Mouse (Mus musculus) liver, embryonic 14.5 days (tissue): ENCODE data around the gene Dgkz. TPM values are rescaled to one million over a fixed set of nuclear protein-coding genes. Genes with fewer than 3 reads are reported as not detected.
A peak's percentile ranks its signal among the peaks of the same experiment; 100 is the strongest.

Experiments
- ATAC-seq: fragments of 200-750 bp; cut with Nextera tagmentation; 2 replicates; pipeline ENCODE4 v1.8.0; 2017; ENCODE audit warnings: moderate number of reproducible peaks, mild to moderate bottlenecking, moderate library complexity; ENCODE audit not compliant: insufficient read depth
- DNase-seq, 3 experiments: peaks; one replicate each; pipeline ENCODE4 v3.0.0-alpha.2; 2012 to 2013; ENCODE audit warnings: low read depth in 3 of 3, low spot score in 3 of 3
- H3K27ac ChIP-seq: fragments of 300-500 bp; sonication (generic); 2 replicates; pipeline ENCODE4 v1.5.1; 2014; ENCODE audit warnings: moderate library complexity, mild to moderate bottlenecking, control low read depth, inconsistent platforms
- H3K27me3 ChIP-seq: fragments of 300-500 bp; sonication (generic); 2 replicates; pipeline ENCODE4 v1.6.1; 2014; ENCODE audit warnings: mild to moderate bottlenecking, low read length, moderate library complexity; ENCODE audit not compliant: control insufficient read depth, insufficient read depth
- H3K36me3 ChIP-seq: fragments of 300-500 bp; sonication (generic); replicated peaks from 2 replicates; pipeline ENCODE4 v1.6.1; 2014; ENCODE audit warnings: low read depth; ENCODE audit not compliant: control insufficient read depth, insufficient read depth
- H3K4me1 ChIP-seq, 2 experiments: fragments of 200-500 bp in 1 of 2; fragments of 300-500 bp in 1 of 2; sonication (generic) in 1 of 2; replicated peaks; 2 replicates each; pipeline ENCODE4 v1.6.1; 2012 to 2014; ENCODE audit warnings: antibody characterized with exemption in 1 of 2, inconsistent platforms in 1 of 2, low read length in 1 of 2; ENCODE audit not compliant: control insufficient read depth in 2 of 2, insufficient read depth in 2 of 2
- H3K4me2 ChIP-seq: fragments of 300-500 bp; sonication (generic); 2 replicates; pipeline ENCODE4 v1.6.1; 2014; ENCODE audit warnings: low read depth, mild to moderate bottlenecking, control low read depth, moderate library complexity
- H3K4me3 ChIP-seq, 2 experiments: fragments of 200-500 bp in 1 of 2; fragments of 300-500 bp in 1 of 2; sonication (generic) in 1 of 2; 2 replicates each; pipeline ENCODE4 v1.5.1; 2012 to 2014; ENCODE audit warnings: low read depth in 2 of 2, low read length in 2 of 2, mild to moderate bottlenecking in 2 of 2, control low read depth in 1 of 2, inconsistent platforms in 1 of 2, moderate library complexity in 1 of 2; ENCODE audit not compliant: insufficient read depth in 1 of 2
- H3K9ac ChIP-seq: fragments of 300-500 bp; sonication (generic); replicated peaks from 2 replicates; pipeline ENCODE4 v1.6.1; 2014; ENCODE audit warnings: mild to moderate bottlenecking, control low read depth, moderate library complexity
- H3K9me3 ChIP-seq: fragments of 300-500 bp; sonication (generic); 2 replicates; pipeline ENCODE4 v1.6.1; 2016; ENCODE audit warnings: low read length, mixed read lengths; ENCODE audit not compliant: control insufficient read depth
- CTCF ChIP-seq: IDR thresholded peaks from 2 replicates; pipeline ENCODE4 v1.5.1; 2016; ENCODE audit warnings: antibody characterized with exemption, low read depth, control low read depth
- EP300 ChIP-seq: IDR thresholded peaks from 2 replicates; pipeline ENCODE4 v1.6.1; 2016; ENCODE audit warnings: antibody characterized with exemption, low read depth
- WGBS: fragments of 180-500 bp; shearing (Covaris S2); extraction: QIAGEN DNeasy Blood & Tissue Kit; methylation state at CpG from one replicate; pipeline ENCODE4 v1.1.7; 2014; ENCODE audit not compliant: insufficient replicate concordance; 5-methylcytosine and 5-hydroxymethylcytosine counted together
- polyA plus RNA-seq, 2 experiments: library from polyadenylated mRNA; depleted of rRNA in 1 of 2; stranded (reverse) in 1 of 2; unstranded in 1 of 2; fragments of >200 nt; fragmentation: Nextera tagmentation in 1 of 2; extraction: Ambion mirVana in 1 of 2; gene quantifications; 2 replicates each; pipeline versions ENCODE4 v1.2.1 to v1.2.3; 2012 to 2014

Dgkz gene
- polyA plus RNA-seq, 2 experiments = 19.6 to 60.7 TPM

- Histone ChIP-seq H3K4me3 (peak overlapping the region in 1 of 2 experiments; percentile 1; a peak in 2 of 4 replicates), H3K9me3 (no peaks in the 10 kb centered on the region), H3K27ac (no peak overlapping the region), H3K4me1 (peaks cover 5 to 7% of the 10 kb centered on the region in 2 experiments), H3K27me3 (peaks cover 17% of the 10 kb centered on the region), H3K9ac (no peak overlapping the region; the same call in 1 of the 2 replicates), H3K4me2 (peak overlapping the region; percentile 52), H3K36me3 (peaks cover 30% of the 10 kb centered on the region)
- DNase-seq (no peak), ATAC-seq (no peak)
- TF ChIP-seq EP300 (no peak), CTCF (no peak)
- WGBS = 22% methylated on average over 6 of the region's 6 CpGs
Measured at GRCm38 (mm10) chr2:91932737-91933350, 42.8 kb downstream of the Dgkz start.

GRCm38 (mm10) chr2:91932160-91932711 is 43.4 kb downstream of the Dgkz start, which contains the start of gene Mdk:
TSS of gene Mdk (minus strand) at chr2:91932297.
- no peak for DNase-seq
- TF ChIP-seq CTCF (no peak), EP300 (no peak)
- peak within 1 kb of the TSS; percentile 20; the same call in 1 of the 2 replicates for H3K9ac ChIP-seq
- peaks cover 17% of the 10 kb centered on the region for H3K27me3 ChIP-seq
- WGBS = under 1% methylated on average over 15 of the region's 16 CpGs
- peak within 1 kb of the TSS; percentile 1 to 25 for H3K4me3 ChIP-seq
- no peaks in the 10 kb centered on the region for H3K9me3 ChIP-seq
- peaks cover 24% of the 10 kb centered on the region for H3K36me3 ChIP-seq
- ATAC-seq = peak; percentile 16
- H3K4me1 ChIP-seq = peaks cover 5 to 7% of the 10 kb centered on the region in 2 experiments
- no peak within 1 kb of the TSS for H3K27ac ChIP-seq
- H3K4me2 ChIP-seq = peak within 1 kb of the TSS; percentile 52

- TF ChIP-seq EP300 (no peak), CTCF (no peak)
- peaks cover 5 to 7% of the 10 kb centered on the region in 2 experiments for H3K4me1 ChIP-seq
- no peak overlapping the region for H3K9ac ChIP-seq
- WGBS = 7% methylated on average over 49 of the region's 50 CpGs
- no peak overlapping the region for H3K27ac ChIP-seq
- H3K9me3 ChIP-seq = no peaks in the 10 kb centered on the region
- H3K36me3 ChIP-seq = peaks cover 17% of the 10 kb centered on the region
- no peak for DNase-seq
- H3K4me3 ChIP-seq = peak overlapping the region; percentile 1 to 25
- H3K27me3 ChIP-seq = peaks cover 17% of the 10 kb centered on the region
- ATAC-seq = no peak
- H3K4me2 ChIP-seq = peak overlapping the region; percentile 52
Measured at GRCm38 (mm10) chr2:91931328-91932159, 44.1 kb downstream of the Dgkz start.

- Histone ChIP-seq H3K36me3 (peaks cover 10% of the 10 kb centered on the region), H3K27me3 (peaks cover 17% of the 10 kb centered on the region), H3K9me3 (no peaks in the 10 kb centered on the region), H3K27ac (no peak overlapping the region), H3K9ac (no peak overlapping the region), H3K4me1 (peaks cover 5 to 7% of the 10 kb centered on the region in 2 experiments), H3K4me3 (peak overlapping the region; percentile 1 to 25; a peak in 3 of 4 replicates), H3K4me2 (peak overlapping the region; percentile 52)
- DNase-seq = no peak
- TF ChIP-seq CTCF (no peak), EP300 (no peak)
- 26% methylated on average over 23 of the region's 23 CpGs for WGBS
- ATAC-seq = no peak
Measured at GRCm38 (mm10) chr2:91930761-91931291, 44.8 kb downstream of the Dgkz start.
